Mouse (Mus musculus): ENCODE data around the gene Gabrd. TPM values are rescaled to one million over a fixed set of nuclear protein-coding genes. Genes with fewer than 3 reads are reported as not detected.

The Gabrd gene
- total RNA-seq, 2 experiments from 2014 or later: 26.8 to 27.0 TPM

GRCm38 (mm10) chr4:155344716-155345607 lies 53.0 kb downstream of the Gabrd start:
- DNase-seq (ENCODE audit: low spot score in 2 of 2): peak; percentile 37 to 64

- DNase-seq (ENCODE audit: low spot score in 2 of 2): peak in 1 of 2 experiments; percentile 25
These were observed 53.7 kb downstream of the Gabrd start for GRCm38 (mm10) chr4:155344299-155344600.

GRCm38 (mm10) chr4:155343415-155344298 lies 54.3 kb downstream of the Gabrd start:
- DNase-seq (ENCODE audit: low spot score in 2 of 2): peak; percentile 18 to 46

- DNase-seq (ENCODE audit: low spot score in 2 of 2): no peak
These were observed 61.4 kb downstream of the Gabrd start for GRCm38 (mm10) chr4:155336284-155337050.

Other genes starting within 250 kb of the Gabrd start
- 100 to 1,000 TPM; 136 to 138 TPM for gene Ski, start 175.5 kb downstream of the Gabrd start, total RNA-seq (2021)
- gene Faap20, start 148.3 kb downstream of the Gabrd start, total RNA-seq (2021): 10 to 100 TPM; 27.5 to 31.8 TPM
- gene Prkcz, start 36.8 kb downstream of the Gabrd start, total RNA-seq (2021): 100 to 1,000 TPM; 160 to 168 TPM
- gene Cfap74, start 11.1 kb upstream of the Gabrd start, total RNA-seq (2021): 10 to 100 TPM; 10.5 to 11.1 TPM
- gene Tmem52, start 71.0 kb upstream of the Gabrd start, total RNA-seq (2021): 1 to 10 TPM; 3.1 to 4.2 TPM
- 100 to 1,000 TPM; 690 to 729 TPM for gene Gnb1, start 93.2 kb upstream of the Gabrd start, total RNA-seq (2021)
- 10 to 100 TPM; 65.4 to 69.2 TPM for gene Nadk, start 164.3 kb upstream of the Gabrd start, total RNA-seq (2021)
- gene Slc35e2, start 203.3 kb upstream of the Gabrd start, total RNA-seq (2021): 10 to 100 TPM; 39.3 to 42.3 TPM
- 10 to 100 TPM; 45.3 to 47.0 TPM for gene Cdk11b, start 226.7 kb upstream of the Gabrd start, total RNA-seq (2021)
- gene Gm10563, start 247.3 kb upstream of the Gabrd start, total RNA-seq (2021): not detected

Measured in layer of hippocampus, adult 18-20 months (tissue).